Mouse (Mus musculus): ENCODE measurements at regions not wholly inside any gene's neighbourhood (a gene's known extent, or its start where the extent isn't known, plus 50 kb on each side); places are given as distances from the start of the nearest gene placed in this dataset.
"Not testable (repeated sequence)": the region's sequence is repeated elsewhere in the genome, so short reads cannot be mapped to it uniquely, and the experiment has no call there.

GRCm38 (mm10) chr1:113932492-113932891, 1752.1 kb upstream of the Cntnap5a start:
- Histone ChIP-seq H3K4me3 (replicated peaks; ENCODE audit: low read length) (no peak overlapping the region), H3K4me1 (replicated peaks; ENCODE audit: low read depth, low read length) (no peaks in the 10 kb centered on the region), H3K27me3 (ENCODE audit: insufficient read depth, low read length) (no peaks in the 10 kb centered on the region), H3K36me3 (ENCODE audit: insufficient read depth, low read length) (peaks cover 15% of the 10 kb centered on the region), H3K9me3 (ENCODE audit: low read length) (no peaks in the 10 kb centered on the region)
- TF ChIP-seq NANOG (IDR thresholded peaks at IDR 0.05; ENCODE audit: borderline replicate concordance, low read length) (no peak), POU5F1 (IDR thresholded peaks at IDR 0.05; ENCODE audit: borderline replicate concordance, low read length) (no peak), CTCF (conservative IDR thresholded peaks at IDR 0.05; ENCODE audit: low read length) (no peak)

- no peaks in the 10 kb centered on the region for H3K9me3 ChIP-seq (ENCODE audit: low read length)
- peaks cover 43% of the 10 kb centered on the region for H3K36me3 ChIP-seq (ENCODE audit: insufficient read depth, low read length)
- H3K27me3 ChIP-seq (ENCODE audit: insufficient read depth, low read length) = no peaks in the 10 kb centered on the region
- peak overlapping the region; percentile 57 for H3K4me3 ChIP-seq (replicated peaks; ENCODE audit: low read length)
- peaks cover 49% of the 10 kb centered on the region for H3K4me1 ChIP-seq (replicated peaks; ENCODE audit: low read depth, low read length)
- no peak for TF ChIP-seq NANOG (IDR thresholded peaks at IDR 0.05; ENCODE audit: borderline replicate concordance, low read length)
- TF ChIP-seq POU5F1 (IDR thresholded peaks at IDR 0.05; ENCODE audit: borderline replicate concordance, low read length) = no peak
- no peak for TF ChIP-seq CTCF (conservative IDR thresholded peaks at IDR 0.05; ENCODE audit: low read length)
Observed at GRCm38 (mm10) chr1:113958016-113958751, 1726.4 kb upstream of the Cntnap5a start.

GRCm38 (mm10) chr1:113959267-113959666, 1725.3 kb upstream of the Cntnap5a start:
- not testable (repeated sequence) for H3K9me3 ChIP-seq (ENCODE audit: low read length)

GRCm38 (mm10) chr1:113963931-113964330, 1720.6 kb upstream of the Cntnap5a start:
- H3K9me3 ChIP-seq (ENCODE audit: low read length); H3K36me3 ChIP-seq (ENCODE audit: insufficient read depth, low read length); H3K27me3 ChIP-seq (ENCODE audit: insufficient read depth, low read length): not testable (repeated sequence)
- H3K4me1 ChIP-seq (replicated peaks; ENCODE audit: low read depth, low read length) = peaks cover 21% of the 10 kb centered on the region
- H3K4me3 ChIP-seq (replicated peaks; ENCODE audit: low read length) = peak overlapping the region; percentile 86

More at GRCm38 (mm10) chr1:113959267-113959666, 1725.3 kb upstream of the Cntnap5a start:
- TF ChIP-seq POU5F1 (IDR thresholded peaks at IDR 0.05; ENCODE audit: borderline replicate concordance, low read length) = peak; percentile 75; the same call in 1 of the 2 replicates
- TF ChIP-seq NANOG (IDR thresholded peaks at IDR 0.05; ENCODE audit: borderline replicate concordance, low read length) = peak; percentile 95
- not testable (repeated sequence) for H3K27me3 ChIP-seq (ENCODE audit: insufficient read depth, low read length)
- H3K36me3 ChIP-seq (ENCODE audit: insufficient read depth, low read length) = peaks cover 32% of the 10 kb centered on the region
- peak overlapping the region; percentile 57 for H3K4me3 ChIP-seq (replicated peaks; ENCODE audit: low read length)
- H3K4me1 ChIP-seq (replicated peaks; ENCODE audit: low read depth, low read length) = peaks cover 40% of the 10 kb centered on the region

- H3K27me3 ChIP-seq (ENCODE audit: insufficient read depth, low read length) = no peaks in the 10 kb centered on the region
- H3K36me3 ChIP-seq (ENCODE audit: insufficient read depth, low read length) = no peaks in the 10 kb centered on the region
- H3K9me3 ChIP-seq (ENCODE audit: low read length) = no peaks in the 10 kb centered on the region
- TF ChIP-seq NANOG (IDR thresholded peaks at IDR 0.05; ENCODE audit: borderline replicate concordance, low read length) (no peak), POU5F1 (IDR thresholded peaks at IDR 0.05; ENCODE audit: borderline replicate concordance, low read length) (peak; percentile 57; the same call in 1 of the 2 replicates)
- H3K4me1 ChIP-seq (replicated peaks; ENCODE audit: low read depth, low read length) = peaks cover 21% of the 10 kb centered on the region
- peak overlapping the region; percentile 86 for H3K4me3 ChIP-seq (replicated peaks; ENCODE audit: low read length)
Observed at GRCm38 (mm10) chr1:113964431-113964830, 1720.1 kb upstream of the Cntnap5a start.

GRCm38 (mm10) chr1:113970617-113971016, 1713.9 kb upstream of the Cntnap5a start:
- TF ChIP-seq POU5F1 (IDR thresholded peaks at IDR 0.05; ENCODE audit: borderline replicate concordance, low read length) (no peak), NANOG (IDR thresholded peaks at IDR 0.05; ENCODE audit: borderline replicate concordance, low read length) (0 out of 2 replicates have a peak, but pooled peaks have one; percentile 10), CTCF (conservative IDR thresholded peaks at IDR 0.05; ENCODE audit: low read length) (no peak)
- Histone ChIP-seq H3K4me3 (replicated peaks; ENCODE audit: low read length) (no peak overlapping the region), H3K4me1 (replicated peaks; ENCODE audit: low read depth, low read length) (peaks cover 6% of the 10 kb centered on the region), H3K27me3 (ENCODE audit: insufficient read depth, low read length) (no peaks in the 10 kb centered on the region), H3K36me3 (ENCODE audit: insufficient read depth, low read length) (no peaks in the 10 kb centered on the region), H3K9me3 (ENCODE audit: low read length) (no peaks in the 10 kb centered on the region)

GRCm38 (mm10) chr1:113980111-113980510, 1704.4 kb upstream of the Cntnap5a start:
- no peaks in the 10 kb centered on the region for H3K27me3 ChIP-seq (ENCODE audit: insufficient read depth, low read length)
- H3K4me3 ChIP-seq (replicated peaks; ENCODE audit: low read length) = no peak overlapping the region
- no peak for TF ChIP-seq POU5F1 (IDR thresholded peaks at IDR 0.05; ENCODE audit: borderline replicate concordance, low read length)
- no peak for TF ChIP-seq CTCF (conservative IDR thresholded peaks at IDR 0.05; ENCODE audit: low read length)
- no peak for TF ChIP-seq NANOG (IDR thresholded peaks at IDR 0.05; ENCODE audit: borderline replicate concordance, low read length)
- H3K4me1 ChIP-seq (replicated peaks; ENCODE audit: low read depth, low read length) = no peaks in the 10 kb centered on the region
- H3K9me3 ChIP-seq (ENCODE audit: low read length) = no peaks in the 10 kb centered on the region
- no peaks in the 10 kb centered on the region for H3K36me3 ChIP-seq (ENCODE audit: insufficient read depth, low read length)

- Histone ChIP-seq H3K36me3 (ENCODE audit: insufficient read depth, low read length) (no peaks in the 10 kb centered on the region), H3K27me3 (ENCODE audit: insufficient read depth, low read length) (no peaks in the 10 kb centered on the region), H3K4me1 (replicated peaks; ENCODE audit: low read depth, low read length) (no peaks in the 10 kb centered on the region), H3K4me3 (replicated peaks; ENCODE audit: low read length) (no peak overlapping the region), H3K9me3 (ENCODE audit: low read length) (no peaks in the 10 kb centered on the region)
- no peak for TF ChIP-seq NANOG (IDR thresholded peaks at IDR 0.05; ENCODE audit: borderline replicate concordance, low read length)
- TF ChIP-seq CTCF (conservative IDR thresholded peaks at IDR 0.05; ENCODE audit: low read length) = no peak
Observed at GRCm38 (mm10) chr1:113989676-113990296, 1694.8 kb upstream of the Cntnap5a start.

- no peaks in the 10 kb centered on the region for H3K4me1 ChIP-seq (replicated peaks; ENCODE audit: low read depth, low read length)
- no peaks in the 10 kb centered on the region for H3K9me3 ChIP-seq (ENCODE audit: low read length)
- H3K36me3 ChIP-seq (ENCODE audit: insufficient read depth, low read length) = no peaks in the 10 kb centered on the region
- no peaks in the 10 kb centered on the region for H3K27me3 ChIP-seq (ENCODE audit: insufficient read depth, low read length)
- H3K4me3 ChIP-seq (replicated peaks; ENCODE audit: low read length) = no peak overlapping the region
- TF ChIP-seq CTCF (conservative IDR thresholded peaks at IDR 0.05; ENCODE audit: low read length) (no peak), NANOG (IDR thresholded peaks at IDR 0.05; ENCODE audit: borderline replicate concordance, low read length) (no peak), POU5F1 (IDR thresholded peaks at IDR 0.05; ENCODE audit: borderline replicate concordance, low read length) (no peak)
Observed at GRCm38 (mm10) chr1:113992488-113992887, 1692.1 kb upstream of the Cntnap5a start.
